Mouse (Mus musculus) small intestine, adult 2 months (tissue): ENCODE data around the gene Nup214.

ENCODE experiments used
- CTCF ChIP-seq: fragments of 200-500 bp; IDR thresholded peaks from 2 replicates; pipeline ENCODE4 v1.5.1; 2012; ENCODE audit warnings: low read depth, mild to moderate bottlenecking, control low read depth, inconsistent platforms, low read length, moderate library complexity, mixed read lengths; ENCODE audit not compliant: insufficient replicate concordance, insufficient read length; ENCODE audit errors: extremely low read depth
- POLR2A ChIP-seq: fragments of 200-500 bp; IDR thresholded peaks from 2 replicates; pipeline ENCODE4 v1.6.1; 2012; ENCODE audit warnings: low read depth, mild to moderate bottlenecking, control low read depth, inconsistent platforms, low read length, moderate library complexity

- TF ChIP-seq CTCF (no peak), POLR2A (no peak)
Observed at GRCm38 (mm10) chr2:32056524-32056923, 82.3 kb downstream of the Nup214 start.
